Mouse (Mus musculus): ENCODE measurements at regions not wholly inside any gene's neighbourhood (a gene's known extent, or its start where the extent isn't known, plus 50 kb on each side); places are given as distances from the start of the nearest gene placed in this dataset.
A peak's percentile ranks its signal among the peaks of the same experiment; 100 is the strongest.

DNA sequence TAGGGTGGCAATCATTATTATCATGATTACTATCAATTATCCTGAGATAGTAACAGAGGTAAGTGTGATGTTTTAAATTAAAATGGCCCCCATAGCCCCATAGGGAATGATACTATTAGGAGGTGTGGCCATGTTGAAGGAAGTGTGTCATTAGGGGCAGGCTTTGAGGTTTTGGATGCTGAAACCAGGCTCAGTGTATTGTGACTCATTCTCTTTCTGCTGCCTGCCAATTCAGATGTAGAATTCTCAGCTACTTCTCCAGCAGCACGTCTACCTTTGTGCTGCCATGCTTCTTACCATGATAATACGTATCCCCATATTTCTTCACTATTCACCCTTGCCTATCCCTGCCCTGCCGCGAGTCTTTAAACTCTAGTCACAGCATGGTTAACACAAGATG, 195.1 kb downstream of the Pten start:
- TF ChIP-seq CTCF (IDR thresholded peaks at IDR 0.05; ENCODE audit: borderline replicate concordance, insufficient read depth, low read length) = no peak
- peak; percentile 36; the same call in 1 of the 2 replicates for TF ChIP-seq POLR2A (IDR thresholded peaks at IDR 0.05; ENCODE audit: low read depth, low read length)
